Mouse (Mus musculus) liver, adult 2 months (tissue): ENCODE measurements around the gene Hoxb13.

Source experiments
- CTCF ChIP-seq: fragments of 200-500 bp; IDR thresholded peaks from 2 replicates; pipeline ENCODE4 v1.5.1; 2011; ENCODE audit warnings: low read depth, low read length, control low read depth
- POLR2A ChIP-seq: fragments of 200-500 bp; IDR thresholded peaks from 2 replicates; pipeline ENCODE4 v1.6.1; 2011; ENCODE audit warnings: low read length, control low read depth; ENCODE audit not compliant: insufficient read depth; ENCODE audit errors: extremely low read depth

GRCm38 (mm10) chr11:96195769-96196280, 1.7 kb downstream of the Hoxb13 start:
- no peak for TF ChIP-seq CTCF
- no peak for TF ChIP-seq POLR2A
